Mouse (Mus musculus): Measurements from ENCODE around the gene Ccdc171.

DNA sequence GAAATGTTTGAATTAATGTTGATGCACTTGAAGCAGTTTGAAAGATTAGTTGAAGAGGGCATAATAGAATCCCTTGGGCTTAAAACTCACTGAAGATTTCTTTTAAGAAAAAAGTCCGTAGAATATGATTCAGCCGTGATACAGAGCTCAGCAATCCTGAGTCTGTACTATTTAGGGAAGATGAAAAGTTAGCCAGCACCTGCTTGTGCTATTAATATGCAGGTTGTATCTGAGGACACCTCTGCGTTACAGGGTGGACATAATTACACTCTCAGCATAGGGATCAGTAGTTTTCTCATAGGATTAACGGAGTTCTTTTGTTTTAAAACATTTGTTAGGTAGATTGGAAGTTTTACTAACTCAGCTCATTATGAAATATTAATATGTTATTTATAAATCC lies 291.6 kb downstream of the Ccdc171 start:
- no peak for TF ChIP-seq CTCF (IDR thresholded peaks at IDR 0.05; ENCODE audit: borderline replicate concordance, control insufficient read depth, extremely low read depth, insufficient read depth, low read length, poor library complexity)
- TF ChIP-seq POLR2A (IDR thresholded peaks at IDR 0.05; ENCODE audit: control insufficient read depth, extremely low read depth, insufficient read depth, low read length, poor library complexity), result no peak
